Mouse (Mus musculus): ENCODE results near the gene Pld3.

DNA sequence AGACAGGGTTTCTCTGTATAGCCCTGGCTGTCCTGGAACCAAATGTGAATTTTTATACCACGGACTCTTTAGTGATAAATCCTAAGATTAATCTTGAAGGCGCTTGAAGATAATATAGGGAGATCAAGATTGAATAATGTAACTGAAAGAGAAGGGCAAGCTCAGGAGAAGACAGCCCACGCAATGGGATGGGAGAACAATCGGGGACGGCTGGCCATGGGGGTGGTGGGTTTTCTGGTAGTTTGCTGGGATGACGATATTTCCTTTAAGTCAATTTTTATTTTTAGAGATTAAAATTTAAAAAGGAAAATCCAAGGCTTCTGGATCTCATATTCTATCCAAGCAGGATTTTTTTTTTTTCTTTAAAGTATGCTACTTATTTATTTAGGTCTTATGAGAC lies 10.0 kb downstream of the Pld3 start:
- TF ChIP-seq TAL1 (IDR thresholded peaks at IDR 0.05; ENCODE audit: low read length), result no peak
- no peak for TF ChIP-seq GATA1 (IDR thresholded peaks at IDR 0.05; ENCODE audit: low read length)

All from erythroblast, embryonic 14.5 days (primary cell).